Mouse (Mus musculus) heart, embryonic 10.5 days (tissue): ENCODE results near the gene D630003M21Rik. TPM values are rescaled to one million over a fixed set of nuclear protein-coding genes. Genes with fewer than 3 reads are reported as not detected.

Experiments
- DNase-seq: peaks from one replicate; pipeline ENCODE4 v3.0.0-alpha.2; 2017; ENCODE audit warnings: low spot score
- H3K27ac ChIP-seq: fragments of 300-500 bp; sonication (generic); 2 replicates; pipeline ENCODE4 v1.5.1; 2016; ENCODE audit warnings: mild to moderate bottlenecking
- H3K27me3 ChIP-seq: fragments of 300-500 bp; sonication (generic); 2 replicates; pipeline ENCODE4 v1.6.1; 2016; ENCODE audit warnings: mild to moderate bottlenecking; ENCODE audit not compliant: poor library complexity, insufficient read depth, severe bottlenecking
- H3K36me3 ChIP-seq: fragments of 300-500 bp; sonication (generic); 2 replicates; pipeline ENCODE4 v1.6.1; 2016; ENCODE audit warnings: mild to moderate bottlenecking, moderate library complexity
- H3K4me1 ChIP-seq: fragments of 300-500 bp; sonication (generic); 2 replicates; pipeline ENCODE4 v1.6.1; 2016; ENCODE audit warnings: mild to moderate bottlenecking
- H3K4me3 ChIP-seq: fragments of 300-500 bp; sonication (generic); 2 replicates; pipeline ENCODE4 v1.5.1; 2016; ENCODE audit warnings: mild to moderate bottlenecking, moderate library complexity
- H3K9me3 ChIP-seq: fragments of 300-500 bp; sonication (generic); 2 replicates; pipeline ENCODE4 v1.6.1; 2016; ENCODE audit warnings: mild to moderate bottlenecking, moderate library complexity
- WGBS: fragments of 180-500 bp; shearing (Covaris S2); methylation state at CpG from one replicate; pipeline ENCODE4 v1.1.7; 2016; 5-methylcytosine and 5-hydroxymethylcytosine counted together
- polyA plus RNA-seq: library from polyadenylated mRNA; unstranded; fragments of >200 nt; fragmentation: Nextera tagmentation; extraction: Ambion mirVana; gene quantifications from 2 replicates; pipeline ENCODE4 v1.2.1, GENCODE M21; 2016

Gene D630003M21Rik
- polyA plus RNA-seq, 1 experiment from 2014 or later: 0.73 TPM

DNA sequence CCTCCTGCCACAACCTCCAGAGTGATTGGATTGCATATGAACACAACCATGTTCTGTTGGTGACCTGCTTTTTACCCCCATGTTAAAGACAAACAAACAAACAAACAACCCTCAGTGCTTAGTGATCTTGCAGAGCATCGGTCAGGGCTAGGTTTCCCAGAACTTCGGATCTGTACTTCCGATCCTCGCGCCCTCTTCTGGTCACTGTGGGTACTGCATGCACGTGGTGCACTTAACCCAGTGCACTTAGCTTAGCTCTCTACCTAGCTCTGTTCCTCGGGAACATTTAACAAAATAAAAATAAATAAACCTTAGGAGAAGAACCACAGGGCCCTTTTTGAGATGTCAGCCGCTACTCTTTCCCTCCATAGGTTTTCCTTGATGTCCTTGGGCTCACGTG, 48.2 kb downstream of the D630003M21Rik start:
- no peaks in the 10 kb centered on the region; the same call in 1 of the 2 replicates for H3K27me3 ChIP-seq
- 44% methylated on average over 9 of the region's 9 CpGs for WGBS
- no peaks in the 10 kb centered on the region for H3K9me3 ChIP-seq
- DNase-seq: no peak
- H3K27ac ChIP-seq: no peak overlapping the region
- H3K36me3 ChIP-seq: no peaks in the 10 kb centered on the region
- no peak overlapping the region for H3K4me3 ChIP-seq
- H3K4me1 ChIP-seq: peaks cover 23% of the 10 kb centered on the region

- no peaks in the 10 kb centered on the region; the same call in 1 of the 2 replicates for H3K27me3 ChIP-seq
- H3K36me3 ChIP-seq: no peaks in the 10 kb centered on the region
- H3K4me1 ChIP-seq: peaks cover 35% of the 10 kb centered on the region
- WGBS: 21% methylated on average over 18 of the region's 18 CpGs
- H3K9me3 ChIP-seq: no peaks in the 10 kb centered on the region
- peak overlapping the region; percentile 74 for H3K27ac ChIP-seq
- peak overlapping the region; percentile 53 for H3K4me3 ChIP-seq
- no peak for DNase-seq
Measured at GRCm38 (mm10) chr2:158179370-158180111, 49.5 kb downstream of the D630003M21Rik start.

- peak; percentile 93 for DNase-seq
- peaks cover 42% of the 10 kb centered on the region for H3K4me1 ChIP-seq
- H3K27me3 ChIP-seq: no peaks in the 10 kb centered on the region; the same call in 1 of the 2 replicates
- no peaks in the 10 kb centered on the region for H3K36me3 ChIP-seq
- peak overlapping the region; percentile 53 for H3K4me3 ChIP-seq
- no peaks in the 10 kb centered on the region for H3K9me3 ChIP-seq
- WGBS: 9% methylated on average over 19 of the region's 19 CpGs
- H3K27ac ChIP-seq: peak overlapping the region; percentile 74
Measured at GRCm38 (mm10) chr2:158178696-158179369, 50.2 kb downstream of the D630003M21Rik start.

DNA sequence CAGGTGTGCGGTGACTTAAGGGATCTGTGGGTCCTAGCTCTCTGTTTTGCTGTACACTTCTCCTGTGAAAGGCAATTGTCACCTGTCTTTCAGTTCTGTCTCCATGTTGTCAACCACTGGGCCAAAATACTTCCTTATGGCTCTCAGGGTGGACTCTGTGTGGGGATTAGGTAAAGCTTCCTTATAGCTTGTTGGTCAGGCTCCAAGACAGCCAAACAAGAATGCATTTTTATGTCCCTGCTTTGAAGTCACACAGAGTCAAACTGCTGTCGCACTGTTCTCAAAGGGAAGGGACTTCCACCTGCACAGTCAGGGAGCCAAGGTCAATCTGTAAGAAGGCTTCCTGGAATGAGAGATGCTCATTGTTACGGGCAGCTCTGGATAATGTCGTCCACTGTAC, 50.9 kb downstream of the D630003M21Rik start:
- Histone ChIP-seq H3K27ac (peak overlapping the region; percentile 74; the same call in 1 of the 2 replicates), H3K36me3 (no peaks in the 10 kb centered on the region), H3K4me1 (peaks cover 42% of the 10 kb centered on the region), H3K9me3 (no peaks in the 10 kb centered on the region), H3K27me3 (no peaks in the 10 kb centered on the region; the same call in 1 of the 2 replicates), H3K4me3 (no peak overlapping the region)
- DNase-seq: no peak
- 72% methylated on average over 4 of the region's 4 CpGs for WGBS

GRCm38 (mm10) chr2:158177574-158177973, 51.4 kb downstream of the D630003M21Rik start:
- H3K9me3 ChIP-seq: no peaks in the 10 kb centered on the region
- WGBS: 62% methylated on average over 3 of the region's 3 CpGs
- peaks cover 42% of the 10 kb centered on the region for H3K4me1 ChIP-seq

DNA sequence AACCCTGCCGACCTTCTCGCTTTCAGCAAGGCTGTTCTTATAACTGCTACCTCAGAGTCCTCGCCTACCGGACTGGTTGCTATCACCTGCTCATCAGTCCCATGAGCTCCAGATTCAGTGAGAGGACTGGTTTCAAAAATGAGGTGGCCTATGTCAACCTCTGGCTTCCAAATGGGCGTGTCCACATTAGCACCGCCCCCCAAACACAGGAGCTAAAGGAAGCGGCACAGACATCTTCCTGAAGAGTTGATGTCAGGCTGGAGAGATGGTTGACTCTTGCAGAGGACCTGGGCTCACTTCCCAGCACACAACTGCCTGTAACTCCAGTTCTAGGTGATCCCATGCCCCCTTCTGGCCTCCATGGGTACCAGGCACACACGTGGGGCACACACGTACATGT, 52.3 kb downstream of the D630003M21Rik start:
- Histone ChIP-seq H3K36me3 (no peaks in the 10 kb centered on the region), H3K9me3 (no peaks in the 10 kb centered on the region), H3K27ac (no peak overlapping the region; the same call in 1 of the 2 replicates), H3K4me1 (peaks cover 42% of the 10 kb centered on the region), H3K4me3 (no peak overlapping the region), H3K27me3 (no peaks in the 10 kb centered on the region; the same call in 1 of the 2 replicates)
- no peak for DNase-seq
- 88% methylated on average over 9 of the region's 9 CpGs for WGBS

More at GRCm38 (mm10) chr2:158177574-158177973, 51.4 kb downstream of the D630003M21Rik start:
- H3K27ac ChIP-seq: 0 out of 2 replicates have a peak overlapping the region, but pooled peaks have one; percentile 74
- no peaks in the 10 kb centered on the region; the same call in 1 of the 2 replicates for H3K27me3 ChIP-seq
- H3K36me3 ChIP-seq: no peaks in the 10 kb centered on the region
- H3K4me3 ChIP-seq: no peak overlapping the region
- DNase-seq: no peak

- H3K4me1 ChIP-seq: peaks cover 42% of the 10 kb centered on the region
- 21% methylated on average over 3 of the region's 3 CpGs for WGBS
- H3K9me3 ChIP-seq: no peaks in the 10 kb centered on the region
- H3K36me3 ChIP-seq: no peaks in the 10 kb centered on the region
- H3K27ac ChIP-seq: peak overlapping the region; percentile 69
- H3K4me3 ChIP-seq: no peak overlapping the region
- no peaks in the 10 kb centered on the region; the same call in 1 of the 2 replicates for H3K27me3 ChIP-seq
- DNase-seq: no peak
Measured at GRCm38 (mm10) chr2:158175433-158175832, 53.6 kb downstream of the D630003M21Rik start.

- H3K27ac ChIP-seq: no peak overlapping the region
- H3K27me3 ChIP-seq: no peaks in the 10 kb centered on the region; the same call in 1 of the 2 replicates
- peaks cover 46% of the 10 kb centered on the region for H3K4me1 ChIP-seq
- no peak overlapping the region for H3K4me3 ChIP-seq
- 83% methylated on average over 15 of the region's 15 CpGs for WGBS
- no peaks in the 10 kb centered on the region for H3K9me3 ChIP-seq
- no peaks in the 10 kb centered on the region for H3K36me3 ChIP-seq
- no peak for DNase-seq
Measured at GRCm38 (mm10) chr2:158174958-158175357, 54.1 kb downstream of the D630003M21Rik start.

- no peaks in the 10 kb centered on the region; the same call in 1 of the 2 replicates for H3K27me3 ChIP-seq
- 65% methylated on average over 5 of the region's 5 CpGs for WGBS
- no peak overlapping the region for H3K27ac ChIP-seq
- DNase-seq: no peak
- H3K4me3 ChIP-seq: no peak overlapping the region
- H3K36me3 ChIP-seq: no peaks in the 10 kb centered on the region
- peaks cover 46% of the 10 kb centered on the region for H3K4me1 ChIP-seq
- no peaks in the 10 kb centered on the region for H3K9me3 ChIP-seq
Measured at GRCm38 (mm10) chr2:158174438-158174837, 54.6 kb downstream of the D630003M21Rik start.

DNA sequence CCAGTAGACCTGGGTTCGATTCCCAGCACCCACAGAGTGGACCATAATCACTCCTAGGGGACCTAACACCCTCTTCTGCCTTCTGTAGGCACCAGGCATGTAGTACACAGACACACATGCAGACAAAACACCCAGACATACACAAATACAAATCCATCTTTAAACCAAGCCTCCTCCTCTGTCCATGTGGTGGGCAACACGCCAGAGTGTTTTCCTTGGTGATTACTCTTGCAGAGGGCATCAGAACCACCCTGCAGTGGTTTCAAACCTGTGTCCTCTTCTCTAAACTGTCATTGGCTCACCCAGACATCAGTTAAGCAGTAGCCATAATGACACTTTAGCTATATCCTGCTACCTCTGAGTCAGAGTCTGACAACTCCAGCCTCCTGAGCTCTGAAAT, 58.6 kb downstream of the D630003M21Rik start:
- no peak for DNase-seq
- H3K36me3 ChIP-seq: no peaks in the 10 kb centered on the region
- WGBS: 82% methylated on average over 2 of the region's 2 CpGs
- H3K9me3 ChIP-seq: no peaks in the 10 kb centered on the region
- H3K27me3 ChIP-seq: no peaks in the 10 kb centered on the region
- H3K4me1 ChIP-seq: peaks cover 54% of the 10 kb centered on the region
- no peak overlapping the region for H3K4me3 ChIP-seq
- 0 out of 2 replicates have a peak overlapping the region, but pooled peaks have one; percentile 36 for H3K27ac ChIP-seq

GRCm38 (mm10) chr2:158169771-158170170, 59.3 kb downstream of the D630003M21Rik start:
- Histone ChIP-seq H3K27me3 (no peaks in the 10 kb centered on the region), H3K36me3 (no peaks in the 10 kb centered on the region), H3K9me3 (no peaks in the 10 kb centered on the region), H3K27ac (peak overlapping the region; percentile 67), H3K4me1 (peaks cover 48% of the 10 kb centered on the region), H3K4me3 (no peak overlapping the region)
- no peak for DNase-seq
- WGBS: 74% methylated on average over 7 of the region's 7 CpGs

GRCm38 (mm10) chr2:158169351-158169750, 59.7 kb downstream of the D630003M21Rik start:
- 70% methylated on average over 6 of the region's 6 CpGs for WGBS

GRCm38 (mm10) chr2:158168741-158169211, 60.2 kb downstream of the D630003M21Rik start:
- Histone ChIP-seq H3K9me3 (no peaks in the 10 kb centered on the region), H3K4me1 (peaks cover 39% of the 10 kb centered on the region), H3K4me3 (no peak overlapping the region), H3K36me3 (no peaks in the 10 kb centered on the region), H3K27me3 (no peaks in the 10 kb centered on the region), H3K27ac (peak overlapping the region; percentile 67)
- 30% methylated on average over 8 of the region's 8 CpGs for WGBS
- no peak for DNase-seq

More at GRCm38 (mm10) chr2:158169351-158169750, 59.7 kb downstream of the D630003M21Rik start:
- no peak for DNase-seq
- no peak overlapping the region for H3K4me3 ChIP-seq
- no peaks in the 10 kb centered on the region for H3K27me3 ChIP-seq
- H3K27ac ChIP-seq: peak overlapping the region; percentile 67
- H3K36me3 ChIP-seq: no peaks in the 10 kb centered on the region
- H3K9me3 ChIP-seq: no peaks in the 10 kb centered on the region
- H3K4me1 ChIP-seq: peaks cover 44% of the 10 kb centered on the region
